Mouse (Mus musculus) large intestine, adult 2 months (tissue): Measurements from ENCODE around the gene Tat. TPM values are rescaled to one million over a fixed set of nuclear protein-coding genes. Genes with fewer than 3 reads are reported as not detected.
A peak's percentile ranks its signal among the peaks of the same experiment; 100 is the strongest.
"Not testable (repeated sequence)": the region's sequence is repeated elsewhere in the genome, so short reads cannot be mapped to it uniquely, and the experiment has no call there.

Source experiments
- DNase-seq: peaks from one replicate; pipeline ENCODE4 v3.0.0-alpha.2; 2012; ENCODE audit warnings: low read depth, low spot score
- WGBS: fragments of 180-500 bp; shearing (Covaris S2); methylation state at CpG from one replicate; pipeline ENCODE4 v1.1.7; 2018; 5-methylcytosine and 5-hydroxymethylcytosine counted together
- polyA plus RNA-seq: library from polyadenylated mRNA; depleted of rRNA; stranded (reverse); fragments of >200 nt; gene quantifications from 2 replicates; pipeline ENCODE4 v1.2.3, GENCODE M21; 2012

Tat gene
- polyA plus RNA-seq, 1 experiment: 18.1 TPM

DNA sequence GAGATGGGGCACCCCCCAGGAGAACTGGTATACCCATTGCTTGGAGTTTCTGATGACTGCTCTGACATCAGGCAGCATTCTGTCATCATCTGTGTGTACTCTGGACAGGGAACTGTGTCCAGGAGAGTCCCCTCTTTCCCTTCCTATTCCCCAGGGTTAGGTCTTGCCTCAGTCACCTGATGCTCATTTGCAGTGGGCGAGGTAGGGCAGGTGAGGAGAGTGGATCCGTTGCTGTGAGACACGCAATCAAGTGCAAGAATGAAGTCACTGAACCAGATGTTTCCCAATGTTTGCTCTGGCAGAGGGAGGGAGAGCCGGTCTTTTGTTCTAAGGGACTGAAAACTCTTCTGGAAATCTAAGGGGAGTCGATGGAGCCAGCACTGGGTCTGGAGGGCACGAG lies 10.9 kb upstream of the Tat start:
- 25% methylated on average over 6 of the region's 6 CpGs for WGBS
- DNase-seq: no peak

DNA sequence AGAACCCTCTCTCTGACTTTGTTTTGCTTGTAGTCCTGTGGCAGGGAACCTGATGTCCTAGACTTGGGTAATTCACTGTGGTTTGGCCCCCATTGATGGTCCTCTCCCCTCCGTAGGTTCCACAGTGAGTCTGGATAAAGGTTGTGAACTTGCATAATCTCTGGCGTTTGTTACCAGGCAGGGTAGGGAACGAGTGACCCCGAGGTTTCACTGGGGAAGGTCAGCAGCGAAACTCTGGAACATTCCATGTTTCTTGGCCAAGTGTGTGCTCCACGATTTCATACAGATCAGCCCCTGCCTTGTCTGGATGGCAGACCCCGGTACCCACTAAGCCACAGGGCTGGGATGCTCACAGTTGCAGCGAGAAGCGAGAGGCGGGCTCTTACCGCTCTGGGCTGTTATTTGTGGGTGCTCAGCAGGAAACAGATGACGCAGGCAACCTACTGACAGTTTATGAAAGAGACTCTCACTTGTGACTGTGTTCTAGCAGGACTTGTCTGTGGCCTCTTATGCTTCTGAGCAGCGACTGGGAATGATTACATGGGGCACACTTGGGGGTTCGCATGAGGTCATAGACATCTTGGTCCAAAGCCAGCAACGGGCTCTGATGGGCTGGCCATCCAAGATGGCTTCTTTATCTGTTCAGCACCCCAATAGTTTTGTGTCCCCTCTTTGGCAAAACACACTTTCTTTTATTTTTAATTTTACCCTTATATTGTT lies 7.7 kb upstream of the Tat start:
- 83% methylated on average over 15 of the region's 15 CpGs for WGBS
- no peak for DNase-seq

DNA sequence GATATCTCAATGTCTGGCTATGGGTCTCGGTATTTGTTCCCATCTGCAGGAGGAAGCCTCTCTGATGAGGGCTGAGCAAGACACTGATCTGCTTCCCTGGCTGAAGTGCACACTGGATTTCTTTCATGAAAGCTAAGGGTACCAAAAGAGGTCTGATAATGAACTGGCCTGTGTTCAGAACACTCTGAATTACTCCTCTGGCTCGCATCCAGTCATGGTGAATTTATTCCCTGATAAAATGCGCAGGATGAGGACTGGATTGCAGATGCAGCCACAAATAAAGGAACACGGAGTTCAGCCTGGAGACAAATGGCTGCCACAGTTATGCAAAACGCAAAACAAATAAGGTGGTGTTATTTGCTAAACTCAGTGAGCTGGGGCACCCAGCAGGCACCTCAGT lies 6.3 kb upstream of the Tat start:
- 16% methylated on average over 5 of the region's 5 CpGs for WGBS

DNA sequence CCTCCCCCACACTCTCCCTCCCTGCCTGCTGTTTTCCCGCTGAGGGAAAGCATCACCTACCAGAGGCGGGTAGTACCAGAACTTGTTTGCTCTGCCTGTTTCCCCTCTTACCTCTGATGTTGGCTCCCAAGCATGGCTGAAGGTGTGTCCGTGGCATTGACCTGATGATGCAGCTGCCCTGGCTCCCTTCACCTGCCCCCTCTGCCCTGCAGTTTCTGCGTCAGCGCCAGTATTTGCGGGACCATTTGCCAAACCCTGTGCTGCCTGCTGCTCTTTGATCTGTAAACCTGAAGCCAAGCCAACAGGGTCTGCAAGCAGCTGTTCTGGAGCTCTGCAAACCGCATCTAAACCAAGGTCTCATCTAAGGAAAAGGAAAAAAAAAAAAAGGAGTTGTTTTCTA lies 3.9 kb upstream of the Tat start:
- 21% methylated on average over 7 of the region's 7 CpGs for WGBS

More for the DNA sequence above, 6.3 kb upstream of the Tat start:
- DNase-seq: no peak

DNA sequence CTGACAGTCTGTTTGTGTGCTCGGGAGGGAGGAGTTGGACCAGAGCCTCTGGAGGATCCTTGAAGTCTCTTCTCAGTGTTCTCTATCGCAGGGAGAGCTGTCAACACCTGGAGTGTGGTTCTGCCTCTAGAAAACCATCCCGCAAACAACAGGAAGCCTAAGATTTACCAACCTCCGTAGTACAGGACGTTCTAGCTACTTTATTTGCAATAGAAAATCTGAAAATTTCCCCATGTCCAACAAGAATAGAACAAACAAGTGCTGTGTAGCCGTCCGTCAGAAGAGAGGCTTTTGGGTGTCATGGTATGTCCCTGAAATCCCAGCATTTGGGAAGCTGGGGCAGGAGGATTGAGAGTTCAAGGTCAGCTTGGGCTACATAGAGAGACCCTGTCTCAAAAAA lies 2.5 kb upstream of the Tat start:
- DNase-seq: peak; percentile 47
- WGBS: 33% methylated on average over 7 of the region's 7 CpGs

More for the DNA sequence above, 3.9 kb upstream of the Tat start:
- no peak for DNase-seq

DNA sequence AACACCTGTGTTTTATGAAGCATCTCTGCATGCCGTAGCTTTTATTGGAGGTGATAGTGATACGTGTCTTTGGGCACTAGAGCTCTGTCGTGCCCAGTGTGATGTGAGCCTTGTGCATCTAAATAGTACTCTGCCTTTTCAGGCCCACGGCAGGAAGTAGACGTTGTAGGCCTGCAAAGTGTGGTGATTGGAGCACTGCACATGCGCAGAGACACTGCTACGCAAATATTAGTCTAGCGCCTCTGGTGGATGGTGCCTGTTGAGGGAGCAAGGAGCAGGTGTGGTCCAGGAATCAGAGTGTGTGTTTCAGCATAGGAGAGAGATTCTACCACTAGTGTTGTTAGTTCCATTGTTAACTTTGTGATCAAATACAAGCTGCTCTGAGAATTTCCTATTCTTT lies 1.1 kb upstream of the Tat start:
- no peak for DNase-seq
- WGBS: 88% methylated on average over 8 of the region's 8 CpGs

DNA sequence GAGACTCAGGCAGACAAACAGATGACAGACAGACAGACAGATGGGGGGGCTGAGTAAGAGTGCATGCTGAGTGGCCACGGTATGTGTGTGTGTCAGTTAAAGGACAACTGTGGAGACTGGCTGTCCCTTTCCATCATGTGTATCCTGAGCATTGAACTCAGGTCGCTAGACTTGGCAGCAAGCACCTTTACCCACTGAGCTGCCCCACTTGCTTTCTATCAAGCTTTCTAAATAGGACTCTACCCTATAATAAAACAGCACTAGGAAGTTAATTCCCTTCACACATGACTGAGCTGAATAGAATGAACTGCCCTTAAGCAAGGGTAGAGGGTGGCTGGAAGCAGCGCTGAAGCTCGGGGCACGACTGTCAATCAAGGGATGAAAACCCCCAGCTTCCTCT lies 1.9 kb downstream of the Tat start:
- no peak for DNase-seq
- WGBS: 74% methylated on average over 5 of the region's 5 CpGs

DNA sequence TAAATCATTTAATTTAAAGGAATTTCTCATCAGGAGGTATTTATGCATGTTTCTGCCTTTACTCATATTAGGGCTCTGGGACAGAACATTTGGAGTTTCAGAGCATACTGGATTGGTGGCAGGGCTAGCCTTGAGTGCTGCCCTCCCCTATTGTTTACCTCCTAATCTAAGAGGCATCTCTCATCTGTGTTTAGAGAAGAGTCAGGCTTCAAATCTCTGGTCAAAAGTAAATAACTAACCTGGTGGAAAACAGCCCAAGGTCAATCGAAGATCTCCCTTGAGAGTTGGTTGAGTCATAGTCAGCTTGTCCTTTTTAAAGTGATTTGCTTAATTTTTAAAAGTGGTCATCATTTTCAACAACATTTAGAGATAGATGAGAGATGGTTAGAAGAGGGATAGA lies 2.7 kb downstream of the Tat start:
- WGBS: 58% methylated on average over 1 of the region's 1 CpGs
- no peak for DNase-seq

DNA sequence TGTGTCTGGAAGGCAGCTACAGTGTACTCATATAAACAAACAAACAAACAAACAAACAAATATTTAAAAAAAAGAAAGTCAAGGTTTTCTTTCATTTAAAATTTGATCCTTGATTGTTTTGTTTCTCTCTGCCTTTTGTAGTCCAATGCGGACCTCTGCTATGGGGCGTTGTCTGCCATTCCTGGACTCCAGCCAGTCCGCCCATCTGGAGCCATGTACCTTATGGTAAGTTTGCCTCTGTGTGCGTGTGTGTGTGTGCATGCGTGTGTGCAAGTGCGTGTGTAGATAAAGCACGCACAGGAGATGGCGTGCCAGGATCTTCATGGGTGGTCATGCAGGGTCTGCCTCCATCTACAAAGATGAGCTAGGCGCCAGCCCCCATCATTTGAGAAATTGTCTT lies 7.1 kb downstream of the Tat start:
- no peak for DNase-seq
- 71% methylated on average over 9 of the region's 9 CpGs for WGBS

DNA sequence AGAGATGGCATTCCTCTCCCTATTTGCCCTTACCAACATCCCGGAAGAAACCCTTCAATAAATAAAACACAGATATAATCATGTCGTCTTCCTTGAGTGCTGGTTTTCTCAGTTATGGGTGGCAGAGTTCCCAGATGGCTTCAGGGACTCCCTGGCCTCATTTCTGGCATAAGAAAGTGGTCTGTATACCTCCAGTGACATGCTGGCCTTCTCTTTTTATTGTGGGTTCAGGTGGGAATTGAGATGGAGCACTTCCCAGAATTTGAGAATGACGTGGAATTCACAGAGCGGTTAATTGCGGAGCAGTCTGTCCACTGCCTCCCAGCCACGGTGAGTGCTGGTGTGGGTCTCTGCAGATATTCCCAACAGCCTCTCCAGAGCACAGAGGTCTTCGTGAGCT lies 7.8 kb downstream of the Tat start:
- WGBS: 73% methylated on average over 7 of the region's 7 CpGs

DNA sequence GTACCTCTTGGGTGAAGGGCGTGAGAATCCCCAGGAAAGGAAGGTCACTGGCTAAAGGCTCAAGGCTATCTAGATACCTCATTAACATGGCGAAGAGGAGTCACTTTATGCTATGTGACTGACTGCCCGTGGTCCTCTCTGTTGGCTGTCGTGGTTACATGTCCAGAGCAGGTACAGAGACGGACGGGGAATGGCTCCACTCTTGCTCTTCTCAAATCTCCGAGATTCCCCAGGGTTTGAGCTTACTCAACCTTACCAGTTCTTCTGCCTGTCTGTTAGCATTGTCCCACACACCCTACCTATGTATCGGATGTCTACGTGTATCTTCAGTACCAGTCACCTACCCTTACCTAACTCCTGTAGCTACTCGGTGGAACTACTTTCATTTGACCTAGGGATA lies 9.7 kb downstream of the Tat start:
- no peak for DNase-seq
- 87% methylated on average over 10 of the region's 10 CpGs for WGBS

More for the DNA sequence above, 7.8 kb downstream of the Tat start:
- DNase-seq: no peak

DNA sequence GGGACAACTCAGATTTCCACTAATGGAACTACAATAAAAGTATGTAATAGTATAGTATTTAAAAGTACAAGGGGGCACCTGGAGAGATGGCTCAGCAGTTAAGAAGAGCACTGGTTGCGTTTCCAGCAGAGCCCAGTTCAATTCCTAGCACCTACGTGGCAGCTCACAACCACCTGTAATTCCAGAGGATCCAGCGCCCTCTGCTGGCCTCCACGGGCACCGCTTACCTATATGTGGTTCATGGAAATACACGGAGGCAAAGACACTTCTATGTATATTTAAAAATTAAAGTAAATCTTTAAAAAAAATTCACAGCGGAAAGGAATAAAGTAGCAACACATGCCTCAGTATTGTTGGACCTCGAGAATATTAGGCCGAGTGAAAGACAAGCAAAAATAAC lies 12.7 kb downstream of the Tat start:
- DNase-seq: no peak
- 64% methylated on average over 9 of the region's 9 CpGs for WGBS

DNA sequence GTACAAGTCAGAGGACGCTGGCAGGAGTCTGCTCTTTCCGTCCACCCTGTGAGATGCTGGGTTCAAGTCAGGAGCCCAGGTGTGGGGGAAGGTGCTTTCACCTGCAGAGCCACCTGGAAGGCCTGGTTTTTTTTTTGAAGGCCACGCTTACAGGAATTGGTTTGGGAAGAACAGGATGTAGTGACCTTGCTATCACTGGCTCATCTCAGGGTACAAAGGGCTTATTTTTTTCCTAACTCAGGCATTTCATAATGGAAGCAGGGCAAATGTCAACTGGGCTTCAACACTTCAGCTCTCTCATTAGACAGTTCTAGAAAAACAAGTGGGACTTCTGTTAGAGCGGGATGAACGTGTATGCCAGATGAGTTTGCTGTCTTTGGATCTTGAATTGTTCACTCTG lies 14.1 kb downstream of the Tat start:
- 80% methylated on average over 5 of the region's 5 CpGs for whole genome bisulfite sequencing
- no peak for DNase-seq

DNA sequence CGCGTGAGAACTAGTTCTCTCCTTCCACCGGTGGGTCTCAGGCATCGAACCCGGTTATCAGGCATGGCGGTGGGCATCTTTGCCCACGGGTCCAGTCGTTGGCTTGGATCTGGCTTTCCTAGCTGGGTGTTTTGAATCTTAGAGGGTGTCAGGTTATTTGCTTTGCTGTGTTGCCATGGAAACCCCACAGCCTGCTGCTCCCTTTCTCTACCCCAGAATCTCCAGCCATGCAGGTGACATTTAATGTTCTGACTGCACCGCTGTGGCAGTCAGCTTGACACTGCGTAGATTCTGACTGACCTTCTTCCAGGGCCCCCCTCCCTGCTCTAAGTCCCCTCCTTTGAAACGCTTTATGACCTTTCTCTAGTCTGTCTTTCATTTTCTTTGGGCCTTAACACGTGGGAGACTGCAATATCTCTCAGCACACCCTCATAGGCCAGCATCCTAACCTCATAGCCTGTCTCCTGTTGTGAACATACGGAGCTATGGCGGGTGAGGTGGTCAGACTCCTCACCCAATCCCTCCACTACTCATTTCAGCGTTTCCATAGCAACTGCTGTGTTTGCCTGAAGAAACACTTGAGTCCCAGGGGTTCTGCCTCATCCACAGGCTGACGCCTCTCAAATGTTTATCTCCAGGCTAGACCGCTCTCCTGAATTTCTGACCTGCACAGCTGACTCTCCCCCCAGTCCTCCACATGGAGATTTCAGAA lies 16.2 kb downstream of the Tat start:
- 79% methylated on average over 17 of the region's 17 CpGs for WGBS
- DNase-seq: no peak

DNA sequence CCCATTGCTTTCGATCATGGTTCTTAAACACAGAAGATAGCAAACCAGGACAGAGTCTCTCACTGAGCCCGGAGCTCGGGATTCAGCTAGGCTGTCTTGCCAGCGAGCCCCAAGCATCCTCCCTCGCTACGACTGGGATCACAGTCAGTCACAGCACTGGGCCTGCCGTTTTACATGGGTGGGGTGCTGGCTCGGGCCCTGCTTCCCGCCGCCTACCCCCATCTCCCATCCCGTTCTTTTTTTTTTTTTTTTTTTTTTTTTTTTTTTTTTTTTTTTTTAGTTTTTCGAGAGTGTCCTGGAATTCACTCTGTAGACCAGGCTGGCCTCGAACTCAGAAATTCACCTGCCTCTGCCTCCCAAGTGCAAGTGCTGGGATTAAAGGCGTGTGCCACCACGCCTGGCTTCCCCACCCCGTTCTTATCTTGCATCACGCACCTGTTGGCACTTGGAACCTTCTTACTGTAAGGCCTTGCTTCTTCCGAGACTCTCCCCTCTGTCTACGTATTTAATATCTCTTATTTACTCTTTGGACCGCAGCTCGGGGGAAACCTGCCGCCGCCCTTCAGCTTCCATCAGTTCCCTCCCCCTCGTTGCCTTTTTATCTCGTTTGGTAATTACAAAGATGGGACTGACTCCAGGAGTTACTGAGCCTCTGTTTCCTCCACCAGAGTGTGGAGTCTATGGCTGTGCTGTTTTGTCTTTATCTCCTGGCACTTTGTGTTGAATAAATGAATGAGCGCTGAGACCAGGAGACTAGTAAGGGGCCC lies 18.2 kb downstream of the Tat start:
- 59% methylated on average over 26 of the region's 26 CpGs for WGBS
- DNase-seq: no peak

DNA sequence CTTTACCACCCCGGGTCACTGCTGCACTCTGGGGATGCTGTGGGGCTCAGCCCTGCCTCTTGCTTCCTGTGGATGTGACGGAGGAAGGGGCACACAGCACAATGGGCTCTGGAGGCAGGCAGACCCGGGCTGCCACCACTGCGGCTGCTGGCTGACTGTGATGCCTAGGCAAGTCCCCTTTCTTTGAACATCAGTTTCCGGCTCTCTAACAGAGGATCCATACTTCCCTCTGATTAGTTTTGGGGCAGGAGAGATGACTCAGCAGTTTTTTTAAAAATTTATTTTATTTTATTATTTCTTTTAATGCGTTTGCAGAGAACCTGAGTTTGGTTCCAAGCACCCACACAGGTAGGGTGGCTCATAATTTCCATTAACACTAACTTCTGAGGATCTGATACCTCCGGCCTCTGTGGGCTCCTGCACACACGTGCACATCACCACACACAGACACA lies 18.8 kb downstream of the Tat start:
- DNase-seq: no peak
- 54% methylated on average over 8 of the region's 8 CpGs for WGBS

DNA sequence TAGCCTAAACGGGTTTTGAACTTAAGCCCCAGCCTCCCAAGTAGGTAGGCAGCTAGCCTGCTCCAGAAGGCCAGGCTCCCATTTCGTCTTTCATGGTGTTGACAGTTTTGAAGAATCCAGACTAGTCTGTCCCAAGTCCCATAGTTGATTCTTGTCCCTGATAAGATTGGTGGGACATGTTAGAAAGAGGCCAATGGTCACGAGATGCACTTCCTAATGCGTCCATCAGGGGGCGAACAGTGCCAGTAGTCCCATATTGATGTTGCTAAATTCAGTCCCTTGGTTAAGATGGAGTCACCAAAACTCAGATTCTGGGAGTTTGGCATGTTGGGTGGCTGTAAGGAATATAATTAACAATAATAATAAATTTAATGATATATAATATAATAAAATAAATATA lies 20.6 kb downstream of the Tat start:
- DNase-seq: no peak
- WGBS: 30% methylated on average over 5 of the region's 5 CpGs

DNA sequence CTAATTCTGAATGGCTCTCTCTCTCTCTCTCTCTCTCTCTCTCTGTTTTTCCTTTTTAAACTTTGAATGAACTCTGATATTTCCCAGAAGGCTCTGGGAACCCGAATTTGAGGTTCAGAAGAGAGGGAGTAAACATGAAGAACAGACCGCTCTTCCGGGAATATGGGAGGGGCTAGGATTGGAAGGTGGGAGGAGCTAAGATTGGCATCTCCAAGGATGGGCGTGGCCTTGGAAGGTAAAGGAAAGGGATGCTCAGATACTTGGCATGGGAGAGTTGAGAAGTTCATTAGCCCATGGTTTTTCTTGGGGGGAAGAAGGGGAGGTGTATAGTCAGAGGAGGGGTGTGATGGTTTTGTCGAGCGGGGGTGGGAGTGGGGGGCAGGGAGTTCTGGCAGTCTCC lies 31.8 kb downstream of the Tat start:
- no peak for DNase-seq
- WGBS: 23% methylated on average over 6 of the region's 6 CpGs

DNA sequence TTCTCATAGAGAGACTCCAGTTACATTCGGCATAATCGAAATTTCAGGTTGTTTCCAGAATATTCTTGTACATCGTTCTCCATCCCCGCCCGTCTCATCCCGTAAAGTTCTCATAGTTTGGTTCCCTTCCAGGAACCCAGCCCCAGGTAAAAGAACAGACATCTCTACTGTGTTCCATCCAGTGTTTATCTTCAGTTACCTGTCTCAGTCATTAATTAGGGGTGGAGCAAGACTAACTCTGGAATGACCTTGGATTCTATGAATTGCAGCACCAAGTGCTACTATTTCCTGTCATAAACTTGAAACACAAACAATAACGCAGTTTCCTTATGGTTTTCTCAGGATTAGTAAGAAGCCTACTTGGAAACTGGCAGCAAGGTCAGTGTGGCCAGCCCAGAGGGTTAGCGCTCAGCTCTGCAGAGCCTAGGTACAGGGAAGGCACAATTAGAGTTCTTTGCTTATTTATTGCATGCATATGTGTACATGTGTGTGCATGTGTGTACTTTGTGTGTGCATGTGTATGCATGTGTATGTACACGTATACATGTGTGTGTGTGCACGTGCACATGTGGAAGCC lies 32.6 kb downstream of the Tat start:
- 21% methylated on average over 10 of the region's 10 CpGs for WGBS
- DNase-seq: peak; percentile 92

DNA sequence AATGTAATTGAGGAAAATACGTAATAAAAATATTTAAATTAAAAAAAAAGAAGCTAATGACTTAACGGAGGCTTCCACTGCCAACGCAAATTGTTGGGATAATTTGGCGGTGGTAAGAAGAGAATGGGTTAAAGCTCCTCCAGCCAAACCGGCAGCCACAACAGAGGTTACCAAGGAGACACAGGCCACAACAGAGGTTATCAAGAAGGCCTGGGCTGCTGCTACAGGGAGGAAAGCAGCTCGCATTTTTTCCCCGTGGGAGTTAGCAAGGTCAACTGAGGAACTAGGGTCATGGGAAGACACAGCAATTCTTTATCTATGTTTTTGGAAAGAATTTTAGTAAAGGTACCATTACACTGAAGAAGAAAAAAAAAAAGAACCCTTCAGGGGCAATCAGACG lies 43.5 kb downstream of the Tat start:
- 42% methylated on average over 8 of the region's 8 CpGs for WGBS
- not testable (repeated sequence) for DNase-seq
